Mouse (Mus musculus): Measurements from ENCODE around the gene Rhox3a. TPM values are rescaled to one million over a fixed set of nuclear protein-coding genes. Genes with fewer than 3 reads are reported as not detected.
"Not testable (repeated sequence)": the region's sequence is repeated elsewhere in the genome, so short reads cannot be mapped to it uniquely, and the experiment has no call there.

Rhox3a gene
- not detected in 2 replicates for polyA plus RNA-seq (2015; fragmentation: Nextera tagmentation; extraction: Ambion mirVana)

DNA sequence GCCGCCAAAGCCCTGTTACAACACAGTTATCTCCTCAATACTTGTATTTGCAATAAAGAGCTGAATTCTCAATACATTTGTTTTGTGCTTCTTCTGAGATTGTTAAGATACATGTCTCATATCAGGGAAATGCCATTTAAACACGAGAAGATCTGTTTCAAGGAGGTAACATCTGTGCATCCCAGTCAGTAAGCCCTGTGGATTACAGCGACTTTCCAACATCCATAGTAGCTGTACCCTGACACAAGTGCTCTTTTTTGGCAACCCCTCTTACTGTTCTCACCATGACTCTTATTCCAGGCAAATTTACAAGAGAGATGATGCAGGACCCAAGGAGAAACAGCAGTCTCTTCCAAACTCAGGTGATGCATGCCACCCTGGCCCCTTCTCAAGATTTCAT, at the start of gene Rhox3a:
Gene Rhox3a, plus strand, starts transcription at position 301 of the 400 bp plus-strand sequence.
- H3K27ac ChIP-seq (ENCODE audit: low read length); H3K9me3 ChIP-seq (ENCODE audit: control insufficient read depth, low read length); H3K9ac ChIP-seq (ENCODE audit: low read depth, low read length); H3K27me3 ChIP-seq (replicated peaks; ENCODE audit: control insufficient read depth, insufficient read depth, low read length); H3K4me2 ChIP-seq (ENCODE audit: low read depth, low read length); H3K4me1 ChIP-seq (ENCODE audit: control insufficient read depth, insufficient read depth, low read length); H3K4me3 ChIP-seq (ENCODE audit: low read length); H3K36me3 ChIP-seq (ENCODE audit: control insufficient read depth, insufficient read depth, low read length); ATAC-seq: not testable (repeated sequence)
- no CpG with 5 or more reads among the region's 3 CpGs for WGBS

DNA sequence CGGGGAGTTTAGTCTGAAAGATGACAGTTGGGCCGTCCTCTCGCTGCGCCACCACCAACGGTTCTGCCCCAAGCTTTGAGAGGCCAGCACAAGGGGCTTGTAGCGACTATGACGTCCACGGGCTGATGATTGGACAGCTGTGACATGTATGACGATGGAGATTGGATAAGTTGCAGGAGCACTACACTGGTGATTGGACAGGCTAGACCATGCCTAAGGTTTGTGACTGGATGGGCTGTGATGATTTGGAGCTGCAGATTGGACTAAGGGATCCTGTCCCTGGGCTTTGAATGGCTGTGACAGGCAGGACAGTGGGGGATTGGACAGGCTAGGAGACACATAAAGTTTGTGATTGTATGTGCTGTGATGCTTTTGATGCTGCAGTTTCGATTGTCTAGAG, 38.8 kb upstream of the Rhox3a start, which contains the start of gene Gm9:
Gene Gm9, minus strand, starts transcription at position 101 of the 400 bp plus-strand sequence.
- H3K27ac ChIP-seq (ENCODE audit: low read length): no peak within 1 kb of the TSS
- H3K4me3 ChIP-seq (ENCODE audit: low read length): no peak within 1 kb of the TSS
- no peaks in the 10 kb centered on the region for H3K27me3 ChIP-seq (replicated peaks; ENCODE audit: control insufficient read depth, insufficient read depth, low read length)
- no peaks in the 10 kb centered on the region for H3K4me1 ChIP-seq (ENCODE audit: control insufficient read depth, insufficient read depth, low read length)
- 86% methylated on average over 10 of the region's 10 CpGs for WGBS
- ATAC-seq: no peak
- no peak within 1 kb of the TSS for H3K4me2 ChIP-seq (ENCODE audit: low read depth, low read length)
- no peak within 1 kb of the TSS for H3K9ac ChIP-seq (ENCODE audit: low read depth, low read length)
- H3K36me3 ChIP-seq (ENCODE audit: control insufficient read depth, insufficient read depth, low read length): no peaks in the 10 kb centered on the region
- H3K9me3 ChIP-seq (ENCODE audit: control insufficient read depth, low read length): no peaks in the 10 kb centered on the region

DNA sequence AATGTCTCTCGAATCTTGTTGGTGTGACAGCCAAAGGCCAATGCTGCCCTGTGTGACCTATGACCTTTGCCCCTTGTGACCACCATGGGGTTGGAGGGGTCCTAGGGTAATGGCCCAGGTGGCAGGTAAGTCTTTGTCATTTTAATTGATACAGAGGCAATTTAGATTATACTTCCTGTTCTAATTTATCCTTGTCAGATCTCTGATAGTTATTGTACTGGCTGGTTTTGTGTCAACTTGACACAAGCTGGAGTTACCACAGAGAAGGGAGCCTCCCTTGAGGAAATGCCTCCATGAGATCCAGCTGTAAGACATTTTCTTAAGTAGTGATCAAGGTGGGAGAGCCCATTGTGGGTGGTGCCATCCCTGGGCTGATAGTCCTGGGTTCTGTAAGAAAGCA, 27.6 kb upstream of the Rhox3a start, which contains the start of gene Rhox1:
Gene Rhox1, minus strand, starts transcription at position 101 of the 400 bp plus-strand sequence.
- not testable (repeated sequence) for H3K9ac ChIP-seq (ENCODE audit: low read depth, low read length); ATAC-seq; H3K27me3 ChIP-seq (replicated peaks; ENCODE audit: control insufficient read depth, insufficient read depth, low read length); H3K4me2 ChIP-seq (ENCODE audit: low read depth, low read length); H3K9me3 ChIP-seq (ENCODE audit: control insufficient read depth, low read length); H3K36me3 ChIP-seq (ENCODE audit: control insufficient read depth, insufficient read depth, low read length); H3K27ac ChIP-seq (ENCODE audit: low read length); H3K4me1 ChIP-seq (ENCODE audit: control insufficient read depth, insufficient read depth, low read length); H3K4me3 ChIP-seq (ENCODE audit: low read length)
- 71% methylated on average over 1 of the region's 1 CpGs for WGBS

DNA sequence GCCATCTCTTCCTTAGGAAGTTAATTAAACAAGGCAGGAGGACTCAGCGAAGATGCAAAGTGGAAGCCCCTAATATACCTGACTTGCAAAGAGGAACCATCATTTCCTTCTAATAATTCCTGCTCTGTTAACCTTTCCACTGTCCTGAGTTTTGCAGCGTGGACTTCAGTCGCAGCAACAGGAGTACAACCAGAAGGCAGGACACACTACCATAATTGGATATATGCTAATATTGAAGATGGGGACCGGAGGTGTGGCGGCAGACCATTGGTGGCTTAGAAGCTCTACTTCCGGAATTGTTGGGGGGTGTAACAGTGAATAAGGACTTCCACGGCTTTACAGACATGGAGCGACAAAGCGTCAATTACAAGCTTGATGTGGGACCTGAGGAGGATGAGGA, 5.0 kb upstream of the Rhox3a start, which contains the start of gene Rhox2a:
Gene Rhox2a, plus strand, starts transcription at position 301 of the 400 bp plus-strand sequence.
- H3K36me3 ChIP-seq (ENCODE audit: control insufficient read depth, insufficient read depth, low read length); H3K9me3 ChIP-seq (ENCODE audit: control insufficient read depth, low read length); H3K4me3 ChIP-seq (ENCODE audit: low read length); H3K4me2 ChIP-seq (ENCODE audit: low read depth, low read length); ATAC-seq; H3K27me3 ChIP-seq (replicated peaks; ENCODE audit: control insufficient read depth, insufficient read depth, low read length); H3K9ac ChIP-seq (ENCODE audit: low read depth, low read length); H3K4me1 ChIP-seq (ENCODE audit: control insufficient read depth, insufficient read depth, low read length); H3K27ac ChIP-seq (ENCODE audit: low read length): not testable (repeated sequence)
- no CpG with 5 or more reads among the region's 9 CpGs for WGBS

DNA sequence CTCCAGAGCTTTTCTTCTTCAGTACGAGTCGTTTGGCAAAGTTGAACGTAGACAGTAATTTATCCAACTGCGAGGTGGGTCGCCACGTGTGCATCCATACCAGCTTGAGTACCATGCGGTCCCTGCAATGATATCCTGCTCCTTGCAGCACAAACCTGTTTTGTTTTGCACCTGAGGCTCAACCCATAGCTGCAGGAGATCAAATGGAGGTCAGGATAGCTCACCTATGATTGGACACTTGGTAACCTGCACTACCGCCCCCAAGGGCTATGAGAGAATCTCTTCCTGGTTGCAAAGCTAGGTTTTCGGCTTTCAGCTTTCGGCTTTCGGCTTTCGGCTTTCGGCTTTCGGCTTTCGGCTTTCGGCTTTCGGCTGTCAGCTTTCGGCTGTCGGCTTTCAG, 15.3 kb downstream of the Rhox3a start, which contains the start of gene Rhox4a:
Gene Rhox4a, plus strand, starts transcription at position 301 of the 400 bp plus-strand sequence.
- H3K27ac ChIP-seq (ENCODE audit: low read length); H3K27me3 ChIP-seq (replicated peaks; ENCODE audit: control insufficient read depth, insufficient read depth, low read length); H3K4me2 ChIP-seq (ENCODE audit: low read depth, low read length); H3K4me3 ChIP-seq (ENCODE audit: low read length); H3K36me3 ChIP-seq (ENCODE audit: control insufficient read depth, insufficient read depth, low read length); ATAC-seq; H3K9ac ChIP-seq (ENCODE audit: low read depth, low read length); H3K9me3 ChIP-seq (ENCODE audit: control insufficient read depth, low read length); H3K4me1 ChIP-seq (ENCODE audit: control insufficient read depth, insufficient read depth, low read length): not testable (repeated sequence)
- WGBS: 96% methylated on average over 10 of the region's 19 CpGs

Other genes starting within 250 kb of the Rhox3a start
- gene Sowahd, start 201.1 kb upstream of the Rhox3a start, polyA plus RNA-seq (2015; fragmentation: Nextera tagmentation; extraction: Ambion mirVana): 0.11 TPM in 2 replicates
- gene Rpl39, start 164.5 kb upstream of the Rhox3a start, polyA plus RNA-seq (2015; fragmentation: Nextera tagmentation; extraction: Ambion mirVana): 429 and 442 TPM in 2 replicates
- 12.1 and 14.2 TPM in 2 replicates for gene Upf3b, start 139.6 kb upstream of the Rhox3a start, polyA plus RNA-seq (2015; fragmentation: Nextera tagmentation; extraction: Ambion mirVana)
- gene Nkap, start 123.1 kb upstream of the Rhox3a start, polyA plus RNA-seq (2015; fragmentation: Nextera tagmentation; extraction: Ambion mirVana): 10.8 and 10.9 TPM in 2 replicates
- not detected in 2 replicates for gene Akap14, start 81.1 kb upstream of the Rhox3a start, polyA plus RNA-seq (2015; fragmentation: Nextera tagmentation; extraction: Ambion mirVana)
- gene Ndufa1, start 58.8 kb upstream of the Rhox3a start, polyA plus RNA-seq (2015; fragmentation: Nextera tagmentation; extraction: Ambion mirVana): 382 and 399 TPM in 2 replicates
- 7.6 and 8.1 TPM in 2 replicates for gene Rnf113a1, start 58.7 kb upstream of the Rhox3a start, polyA plus RNA-seq (2015; fragmentation: Nextera tagmentation; extraction: Ambion mirVana)
- not detected in 2 replicates for gene Gm9, start 38.9 kb upstream of the Rhox3a start, polyA plus RNA-seq (2015; fragmentation: Nextera tagmentation; extraction: Ambion mirVana)
- not detected in 2 replicates for gene Rhox1, start 27.7 kb upstream of the Rhox3a start, polyA plus RNA-seq (2015; fragmentation: Nextera tagmentation; extraction: Ambion mirVana)
- not detected in 2 replicates for gene Rhox2a, start 4.9 kb upstream of the Rhox3a start, polyA plus RNA-seq (2015; fragmentation: Nextera tagmentation; extraction: Ambion mirVana)
- gene Rhox4a, start 15.4 kb downstream of the Rhox3a start, polyA plus RNA-seq (2015; fragmentation: Nextera tagmentation; extraction: Ambion mirVana): not detected in 2 replicates
- not detected in 2 replicates for gene Rhox3a2, start 130.1 kb downstream of the Rhox3a start, polyA plus RNA-seq (2015; fragmentation: Nextera tagmentation; extraction: Ambion mirVana)
- not detected in 2 replicates for gene Rhox4a2, start 140.9 kb downstream of the Rhox3a start, polyA plus RNA-seq (2015; fragmentation: Nextera tagmentation; extraction: Ambion mirVana)
- gene Rhox2b, start 162.1 kb downstream of the Rhox3a start, polyA plus RNA-seq (2015; fragmentation: Nextera tagmentation; extraction: Ambion mirVana): not detected in 2 replicates
- not detected in 2 replicates for gene Rhox4b, start 182.6 kb downstream of the Rhox3a start, polyA plus RNA-seq (2015; fragmentation: Nextera tagmentation; extraction: Ambion mirVana)
- not detected in 2 replicates for gene Rhox2c, start 203.8 kb downstream of the Rhox3a start, polyA plus RNA-seq (2015; fragmentation: Nextera tagmentation; extraction: Ambion mirVana)
- gene Rhox3c, start 208.7 kb downstream of the Rhox3a start, polyA plus RNA-seq (2015; fragmentation: Nextera tagmentation; extraction: Ambion mirVana): not detected in 2 replicates
- gene Rhox4c, start 230.4 kb downstream of the Rhox3a start, polyA plus RNA-seq (2015; fragmentation: Nextera tagmentation; extraction: Ambion mirVana): not detected in 2 replicates
- gene Rhox2d, start 243.5 kb downstream of the Rhox3a start, polyA plus RNA-seq (2015; fragmentation: Nextera tagmentation; extraction: Ambion mirVana): not detected in 2 replicates

All from intestine, embryonic 16.5 days (tissue).